Mouse (Mus musculus) intestine, postnatal 0 days (tissue): ENCODE results near the gene Il1rl2. TPM values are rescaled to one million over a fixed set of nuclear protein-coding genes. Genes with fewer than 3 reads are reported as not detected.
A peak's percentile ranks its signal among the peaks of the same experiment; 100 is the strongest.

ENCODE experiments used
- ATAC-seq: fragments of 200-750 bp; cut with Nextera tagmentation; 2 replicates; pipeline ENCODE4 v1.8.0; 2017; ENCODE audit warnings: mild to moderate bottlenecking, moderate TSS enrichment, moderate library complexity
- H3K27ac ChIP-seq: fragments of 300-500 bp; sonication (generic); 2 replicates; pipeline ENCODE4 v1.5.1; 2014; ENCODE audit warnings: mild to moderate bottlenecking, low read depth, low read length, moderate library complexity
- H3K27me3 ChIP-seq: fragments of 300-500 bp; sonication (generic); replicated peaks from 2 replicates; pipeline ENCODE4 v1.6.1; 2014; ENCODE audit warnings: low read length, mixed read lengths; ENCODE audit not compliant: control insufficient read depth, insufficient read depth
- H3K36me3 ChIP-seq: fragments of 300-500 bp; sonication (generic); 2 replicates; pipeline ENCODE4 v1.6.1; 2014; ENCODE audit warnings: mild to moderate bottlenecking, moderate library complexity; ENCODE audit not compliant: control insufficient read depth, insufficient read depth
- H3K4me1 ChIP-seq: fragments of 300-500 bp; sonication (generic); replicated peaks from 2 replicates; pipeline ENCODE4 v1.6.1; 2014; ENCODE audit warnings: antibody characterized with exemption, low read length, mixed read lengths; ENCODE audit not compliant: control insufficient read depth, insufficient read depth
- H3K4me2 ChIP-seq: fragments of 300-500 bp; sonication (generic); replicated peaks from 2 replicates; pipeline ENCODE4 v1.6.1; 2014; ENCODE audit warnings: low read depth, mild to moderate bottlenecking, moderate library complexity
- H3K4me3 ChIP-seq: fragments of 300-500 bp; sonication (generic); 2 replicates; pipeline ENCODE4 v1.5.1; 2014; ENCODE audit warnings: low read depth, low read length
- H3K9ac ChIP-seq: fragments of 300-500 bp; sonication (generic); 2 replicates; pipeline ENCODE4 v1.6.1; 2014; ENCODE audit warnings: mild to moderate bottlenecking, low read depth, low read length
- H3K9me3 ChIP-seq: fragments of 300-500 bp; sonication (generic); 2 replicates; pipeline ENCODE4 v1.6.1; 2016; ENCODE audit warnings: mixed run types; ENCODE audit not compliant: control insufficient read depth
- CTCF ChIP-seq: sonication (generic); IDR thresholded peaks from 2 replicates; pipeline ENCODE4 v1.5.1; 2016; ENCODE audit warnings: low read depth, mild to moderate bottlenecking, control low read depth, antibody characterized with exemption, moderate library complexity
- whole genome bisulfite sequencing: fragments of 180-500 bp; shearing (Covaris S2); extraction: QIAGEN DNeasy Blood & Tissue Kit; methylation state at CpG from one replicate; pipeline ENCODE4 v1.1.7; 2014; 5-methylcytosine and 5-hydroxymethylcytosine counted together
- polyA plus RNA-seq: library from polyadenylated mRNA; unstranded; fragments of >200 nt; fragmentation: Nextera tagmentation; extraction: Ambion mirVana; gene quantifications from 2 replicates; pipeline ENCODE4 v1.2.1, GENCODE M21; 2015

Il1rl2 gene
- polyA plus RNA-seq, 1 experiment from 2014 or later: 3.3 TPM

- Histone ChIP-seq H3K27ac (no peak overlapping the region), H3K4me3 (no peak overlapping the region), H3K4me1 (no peaks in the 10 kb centered on the region), H3K4me2 (no peak overlapping the region), H3K36me3 (no peaks in the 10 kb centered on the region), H3K9me3 (no peaks in the 10 kb centered on the region), H3K27me3 (no peaks in the 10 kb centered on the region), H3K9ac (no peak overlapping the region)
- WGBS: 93% methylated on average over 3 of the region's 3 CpGs
- ATAC-seq: no peak
- no peak for TF ChIP-seq CTCF
Observed at GRCm38 (mm10) chr1:40282394-40282793, 42.0 kb upstream of the Il1rl2 start.

GRCm38 (mm10) chr1:40283995-40284394 is 40.4 kb upstream of the Il1rl2 start:
- H3K36me3 ChIP-seq: no peaks in the 10 kb centered on the region
- WGBS: 63% methylated on average over 5 of the region's 5 CpGs
- H3K4me1 ChIP-seq: no peaks in the 10 kb centered on the region
- no peak overlapping the region for H3K9ac ChIP-seq
- no peaks in the 10 kb centered on the region for H3K9me3 ChIP-seq
- no peak overlapping the region for H3K27ac ChIP-seq
- H3K27me3 ChIP-seq: no peaks in the 10 kb centered on the region
- H3K4me3 ChIP-seq: no peak overlapping the region
- no peak overlapping the region for H3K4me2 ChIP-seq
- TF ChIP-seq CTCF: no peak
- no peak for ATAC-seq

- H3K4me2 ChIP-seq: no peak overlapping the region
- 82% methylated on average over 12 of the region's 12 CpGs for WGBS
Observed at GRCm38 (mm10) chr1:40290489-40291255, 33.7 kb upstream of the Il1rl2 start.

GRCm38 (mm10) chr1:40292231-40292630 is 32.2 kb upstream of the Il1rl2 start:
- H3K4me2 ChIP-seq: no peak overlapping the region
- ATAC-seq: no peak
- WGBS: 96% methylated on average over 2 of the region's 2 CpGs
- H3K4me1 ChIP-seq: no peaks in the 10 kb centered on the region
- no peaks in the 10 kb centered on the region for H3K36me3 ChIP-seq
- no peaks in the 10 kb centered on the region for H3K9me3 ChIP-seq
- H3K27ac ChIP-seq: no peak overlapping the region
- TF ChIP-seq CTCF: no peak
- no peak overlapping the region for H3K9ac ChIP-seq
- no peaks in the 10 kb centered on the region for H3K27me3 ChIP-seq
- no peak overlapping the region for H3K4me3 ChIP-seq

More at GRCm38 (mm10) chr1:40290489-40291255, 33.7 kb upstream of the Il1rl2 start:
- Histone ChIP-seq H3K4me1 (no peaks in the 10 kb centered on the region), H3K36me3 (no peaks in the 10 kb centered on the region), H3K9ac (no peak overlapping the region), H3K27me3 (no peaks in the 10 kb centered on the region), H3K9me3 (no peaks in the 10 kb centered on the region), H3K27ac (no peak overlapping the region), H3K4me3 (no peak overlapping the region)
- no peak for TF ChIP-seq CTCF
- no peak for ATAC-seq

GRCm38 (mm10) chr1:40293891-40294290 is 30.5 kb upstream of the Il1rl2 start:
- Histone ChIP-seq H3K36me3 (no peaks in the 10 kb centered on the region), H3K9ac (no peak overlapping the region), H3K4me2 (no peak overlapping the region), H3K27me3 (no peaks in the 10 kb centered on the region), H3K9me3 (no peaks in the 10 kb centered on the region), H3K4me3 (no peak overlapping the region), H3K27ac (no peak overlapping the region), H3K4me1 (no peaks in the 10 kb centered on the region)
- TF ChIP-seq CTCF: peak; percentile 43
- 95% methylated on average over 7 of the region's 7 CpGs for WGBS
- ATAC-seq: no peak

- 0 out of 2 replicates have a peak, but pooled peaks have one; percentile 17 for TF ChIP-seq CTCF
- H3K27ac ChIP-seq: no peak overlapping the region
- H3K27me3 ChIP-seq: no peaks in the 10 kb centered on the region
- no peaks in the 10 kb centered on the region for H3K36me3 ChIP-seq
- no peak for ATAC-seq
- H3K9ac ChIP-seq: no peak overlapping the region
- H3K4me3 ChIP-seq: no peak overlapping the region
- WGBS: 84% methylated on average over 9 of the region's 9 CpGs
- H3K4me1 ChIP-seq: no peaks in the 10 kb centered on the region
- no peak overlapping the region for H3K4me2 ChIP-seq
- H3K9me3 ChIP-seq: no peaks in the 10 kb centered on the region
Observed at GRCm38 (mm10) chr1:40294824-40295223, 29.6 kb upstream of the Il1rl2 start.
